In genomic region chr17:28025541-28025961, GRCm38 (mm10) we compare ENCODE assay signal across 9 mouse cellular contexts. TPM values are rescaled to one million over a fixed set of nuclear protein-coding genes. Genes with fewer than 3 reads are reported as not detected.
DNase-seq lines count a peak whose midpoint lies in the region; ATAC-seq and TF ChIP-seq lines count a peak whose summit lies in the region.
"Had no signal": no experiment of that assay in that cellular context is flagged by ENCODE, and none has a peak within 500 bp of the region (broad histone marks: within the 10 kb centered on the region; RNA-seq: fewer than 3 reads in every experiment).

No protein-coding gene starts in this region.

- no peaks in the 10 kb centered on the region for H3K9me3 ChIP-seq in hindbrain, embryonic 13.5 days
- H3K9me3 ChIP-seq in limb, embryonic 13.5 days, result no peaks in the 10 kb centered on the region
- H3K9me3 ChIP-seq in neural tube, embryonic 14.5 days (ENCODE audit: control insufficient read depth, low read length), result no peaks in the 10 kb centered on the region

- peak overlapping the region; percentile 3; the same call in 1 of the 2 replicates for H3K9ac ChIP-seq in hindbrain, embryonic 13.5 days
- no peak overlapping the region; the same call in 1 of the 2 replicates for H3K9ac ChIP-seq in limb, embryonic 13.5 days
- H3K9ac ChIP-seq in neural tube, embryonic 14.5 days (replicated peaks; ENCODE audit: low read depth, low read length), result no peak overlapping the region

- no peaks in the 10 kb centered on the region; the same call in 1 of the 2 replicates for H3K36me3 ChIP-seq in hindbrain, embryonic 13.5 days
- peaks cover 7% of the 10 kb centered on the region for H3K36me3 ChIP-seq in limb, embryonic 13.5 days
- no peaks in the 10 kb centered on the region for H3K36me3 ChIP-seq in neural tube, embryonic 14.5 days (ENCODE audit: control insufficient read depth, insufficient read depth, low read length)

- no peak for DNase-seq in layer of hippocampus, adult 2 months (ENCODE audit: low spot score in 2 of 2)
- DNase-seq in layer of hippocampus, adult 18-20 months (ENCODE audit: low spot score in 2 of 2), result no peak
- no peak for DNase-seq in thymus, postnatal 25 days
- no peak for DNase-seq in embryo, embryonic 10 days (ENCODE audit: low spot score)
- no peak for DNase-seq in left cerebral cortex, adult 8-10 months (ENCODE audit: low spot score in 2 of 2)
- DNase-seq: thymus, postnatal 14 days had no signal

- no peaks in the 10 kb centered on the region for H3K27me3 ChIP-seq in hindbrain, embryonic 13.5 days
- H3K27me3 ChIP-seq in limb, embryonic 13.5 days, result no peaks in the 10 kb centered on the region
- no peaks in the 10 kb centered on the region for H3K27me3 ChIP-seq in neural tube, embryonic 14.5 days (ENCODE audit: control insufficient read depth, insufficient read depth, low read length)

- no peak overlapping the region for H3K4me2 ChIP-seq in hindbrain, embryonic 13.5 days
- H3K4me2 ChIP-seq in limb, embryonic 13.5 days (replicated peaks), result no peak overlapping the region
- no peak overlapping the region for H3K4me2 ChIP-seq in neural tube, embryonic 14.5 days (ENCODE audit: low read depth, low read length)

- ATAC-seq in hindbrain, embryonic 13.5 days (ENCODE audit: low FRiP score), result no peak
- peak; percentile 68 for ATAC-seq in limb, embryonic 13.5 days (ENCODE audit: low FRiP score, low read depth)
- peak; percentile 41; the same call in 1 of the 2 replicates for ATAC-seq in neural tube, embryonic 14.5 days (ENCODE audit: low read depth)

- H3K27ac ChIP-seq in layer of hippocampus, adult 2 months, result peak overlapping the region; percentile 58
- H3K27ac ChIP-seq in hindbrain, embryonic 13.5 days, result peak overlapping the region; percentile 80
- H3K27ac ChIP-seq in limb, embryonic 13.5 days, result peak overlapping the region; percentile 89
- H3K27ac ChIP-seq in neural tube, embryonic 14.5 days (ENCODE audit: low read depth, low read length), result peak overlapping the region; percentile 61

- H3K4me3 ChIP-seq in layer of hippocampus, adult 2 months, result no peak overlapping the region
- no peak overlapping the region for H3K4me3 ChIP-seq in hindbrain, embryonic 13.5 days
- no peak overlapping the region for H3K4me3 ChIP-seq in limb, embryonic 13.5 days
- H3K4me3 ChIP-seq in neural tube, embryonic 14.5 days (ENCODE audit: low read depth, low read length), result no peak overlapping the region

- WGBS in hindbrain, embryonic 13.5 days, result 62% methylated on average over 5 of the region's 5 CpGs
- 47% methylated on average over 5 of the region's 5 CpGs for WGBS in limb, embryonic 13.5 days
- 63% methylated on average over 5 of the region's 5 CpGs for WGBS in neural tube, embryonic 14.5 days

- H3K4me1 ChIP-seq in hindbrain, embryonic 13.5 days (replicated peaks), result peaks cover 70% of the 10 kb centered on the region
- peaks cover 82% of the 10 kb centered on the region for H3K4me1 ChIP-seq in limb, embryonic 13.5 days
- peaks cover 18% of the 10 kb centered on the region for H3K4me1 ChIP-seq in neural tube, embryonic 14.5 days (ENCODE audit: control insufficient read depth, insufficient read depth, low read length)

- TF ChIP-seq CTCF in layer of hippocampus, adult 2 months (conservative IDR thresholded peaks at IDR 0.05), result no peak

RNA-seq across cellular contexts. Expression of gene Tcp11, which starts 54.9 kb away (rescaled TPM):
- total RNA-seq in layer of hippocampus, adult 2 months (2021), result under 1 TPM; 0.74 to 0.84 TPM
- 1 to 10 TPM in 1 of 2 experiments, under 1 TPM in 1; 0.68 to 1.6 TPM for total RNA-seq in layer of hippocampus, adult 18-20 months (2021)
- 1.4 and 1.7 TPM in 2 replicates for polyA plus RNA-seq in hindbrain, embryonic 13.5 days (2015; fragmentation: Nextera tagmentation; extraction: Ambion mirVana)
- polyA plus RNA-seq in limb, embryonic 13.5 days (2015; fragmentation: Nextera tagmentation; extraction: Ambion mirVana), result 1.4 and 1.9 TPM in 2 replicates
- polyA plus RNA-seq in neural tube, embryonic 14.5 days (2014; fragmentation: Nextera tagmentation; extraction: Ambion mirVana), result 0.79 and 1.7 TPM in 2 replicates
- total RNA-seq in left cerebral cortex, adult 8-10 months (2022), result 1 to 10 TPM in 1 of 4 experiments, under 1 TPM in 3; 0.41 to 1.0 (median 0.56) TPM
